Mouse (Mus musculus): ENCODE results near the gene Ghr. TPM values are rescaled to one million over a fixed set of nuclear protein-coding genes. Genes with fewer than 3 reads are reported as not detected.

Ghr gene
- polyA plus RNA-seq, 1 experiment from 2014 or later, result 18.1 TPM

GRCm38 (mm10) chr15:3429417-3429816, 153.9 kb downstream of the Ghr start:
- no peak overlapping the region for H3K27ac ChIP-seq
- H3K27me3 ChIP-seq (ENCODE audit: low read depth, poor library complexity, severe bottlenecking), result no peaks in the 10 kb centered on the region
- H3K9me3 ChIP-seq (replicated peaks), result no peaks in the 10 kb centered on the region

GRCm38 (mm10) chr15:3429001-3429400, 154.3 kb downstream of the Ghr start:
- no peak for DNase-seq (ENCODE audit: low spot score)
- no peaks in the 10 kb centered on the region for H3K27me3 ChIP-seq (ENCODE audit: low read depth, poor library complexity, severe bottlenecking)
- H3K36me3 ChIP-seq, result no peaks in the 10 kb centered on the region
- H3K4me1 ChIP-seq, result peaks cover 13% of the 10 kb centered on the region
- no peak overlapping the region for H3K4me3 ChIP-seq
- WGBS, result 86% methylated on average over 5 of the region's 5 CpGs
- H3K27ac ChIP-seq, result no peak overlapping the region
- no peaks in the 10 kb centered on the region for H3K9me3 ChIP-seq (replicated peaks)

More at GRCm38 (mm10) chr15:3429417-3429816, 153.9 kb downstream of the Ghr start:
- Histone ChIP-seq H3K4me3 (no peak overlapping the region), H3K36me3 (no peaks in the 10 kb centered on the region), H3K4me1 (peaks cover 13% of the 10 kb centered on the region)
- DNase-seq (ENCODE audit: low spot score), result no peak

- no peaks in the 10 kb centered on the region for H3K36me3 ChIP-seq
- H3K4me1 ChIP-seq, result peaks cover 13% of the 10 kb centered on the region
- no peak overlapping the region for H3K27ac ChIP-seq
- 52% methylated on average over 4 of the region's 4 CpGs for WGBS
- no peaks in the 10 kb centered on the region for H3K27me3 ChIP-seq (ENCODE audit: low read depth, poor library complexity, severe bottlenecking)
- H3K9me3 ChIP-seq (replicated peaks), result no peaks in the 10 kb centered on the region
- no peak for DNase-seq (ENCODE audit: low spot score)
- no peak overlapping the region for H3K4me3 ChIP-seq
These were observed 156.9 kb downstream of the Ghr start for GRCm38 (mm10) chr15:3426401-3426800.

- Histone ChIP-seq H3K36me3 (no peaks in the 10 kb centered on the region), H3K27me3 (ENCODE audit: low read depth, poor library complexity, severe bottlenecking) (no peaks in the 10 kb centered on the region), H3K4me1 (peaks cover 13% of the 10 kb centered on the region), H3K4me3 (no peak overlapping the region), H3K27ac (no peak overlapping the region), H3K9me3 (replicated peaks) (no peaks in the 10 kb centered on the region)
- DNase-seq (ENCODE audit: low spot score), result no peak
- WGBS, result 82% methylated on average over 4 of the region's 4 CpGs
These were observed 160.1 kb downstream of the Ghr start for GRCm38 (mm10) chr15:3423177-3423576.

- no peak for DNase-seq (ENCODE audit: low spot score)
- WGBS, result 90% methylated on average over 3 of the region's 3 CpGs
- Histone ChIP-seq H3K4me3 (no peak overlapping the region), H3K36me3 (no peaks in the 10 kb centered on the region), H3K27me3 (ENCODE audit: low read depth, poor library complexity, severe bottlenecking) (no peaks in the 10 kb centered on the region), H3K9me3 (replicated peaks) (no peaks in the 10 kb centered on the region), H3K27ac (no peak overlapping the region), H3K4me1 (no peaks in the 10 kb centered on the region)
These were observed 165.6 kb downstream of the Ghr start for GRCm38 (mm10) chr15:3417699-3418098.

- Histone ChIP-seq H3K27me3 (ENCODE audit: low read depth, poor library complexity, severe bottlenecking) (no peaks in the 10 kb centered on the region), H3K4me1 (no peaks in the 10 kb centered on the region), H3K27ac (no peak overlapping the region), H3K4me3 (no peak overlapping the region), H3K36me3 (no peaks in the 10 kb centered on the region), H3K9me3 (replicated peaks) (no peaks in the 10 kb centered on the region)
- 91% methylated on average over 3 of the region's 3 CpGs for WGBS
- DNase-seq (ENCODE audit: low spot score), result no peak
These were observed 170.2 kb downstream of the Ghr start for GRCm38 (mm10) chr15:3413103-3413502.

- 89% methylated on average over 4 of the region's 4 CpGs for WGBS
- no peak overlapping the region for H3K27ac ChIP-seq
- H3K27me3 ChIP-seq (ENCODE audit: low read depth, poor library complexity, severe bottlenecking), result no peaks in the 10 kb centered on the region
- H3K36me3 ChIP-seq, result no peaks in the 10 kb centered on the region
- no peaks in the 10 kb centered on the region for H3K4me1 ChIP-seq
- no peak for DNase-seq (ENCODE audit: low spot score)
- no peaks in the 10 kb centered on the region for H3K9me3 ChIP-seq (replicated peaks)
- H3K4me3 ChIP-seq, result no peak overlapping the region
These were observed 174.8 kb downstream of the Ghr start for GRCm38 (mm10) chr15:3408478-3408877.

- H3K9me3 ChIP-seq (replicated peaks), result no peaks in the 10 kb centered on the region
- no peaks in the 10 kb centered on the region for H3K27me3 ChIP-seq (ENCODE audit: low read depth, poor library complexity, severe bottlenecking)
- H3K27ac ChIP-seq, result no peak overlapping the region
- H3K4me1 ChIP-seq, result peaks cover 28% of the 10 kb centered on the region
- no peaks in the 10 kb centered on the region for H3K36me3 ChIP-seq
- DNase-seq (ENCODE audit: low spot score), result no peak
- no peak overlapping the region for H3K4me3 ChIP-seq
These were observed 184.1 kb downstream of the Ghr start for GRCm38 (mm10) chr15:3399196-3399595.

- no peaks in the 10 kb centered on the region for H3K36me3 ChIP-seq
- H3K27me3 ChIP-seq (ENCODE audit: low read depth, poor library complexity, severe bottlenecking), result no peaks in the 10 kb centered on the region
- no peak for DNase-seq (ENCODE audit: low spot score)
- no peaks in the 10 kb centered on the region for H3K9me3 ChIP-seq (replicated peaks)
- H3K27ac ChIP-seq, result no peak overlapping the region
- no peak overlapping the region for H3K4me3 ChIP-seq
- WGBS, result 89% methylated on average over 3 of the region's 3 CpGs
- H3K4me1 ChIP-seq, result peaks cover 28% of the 10 kb centered on the region
These were observed 185.8 kb downstream of the Ghr start for GRCm38 (mm10) chr15:3397369-3398100.

GRCm38 (mm10) chr15:3396149-3396548, 187.1 kb downstream of the Ghr start:
- WGBS, result 90% methylated on average over 2 of the region's 2 CpGs
- H3K4me1 ChIP-seq, result peaks cover 23% of the 10 kb centered on the region
- no peak overlapping the region for H3K27ac ChIP-seq
- no peaks in the 10 kb centered on the region for H3K27me3 ChIP-seq (ENCODE audit: low read depth, poor library complexity, severe bottlenecking)
- DNase-seq (ENCODE audit: low spot score), result no peak
- H3K4me3 ChIP-seq, result no peak overlapping the region
- H3K9me3 ChIP-seq (replicated peaks), result no peaks in the 10 kb centered on the region
- H3K36me3 ChIP-seq, result no peaks in the 10 kb centered on the region

GRCm38 (mm10) chr15:3395700-3396099, 187.6 kb downstream of the Ghr start:
- WGBS, result 77% methylated on average over 3 of the region's 3 CpGs
- Histone ChIP-seq H3K9me3 (replicated peaks) (no peaks in the 10 kb centered on the region), H3K36me3 (no peaks in the 10 kb centered on the region), H3K27me3 (ENCODE audit: low read depth, poor library complexity, severe bottlenecking) (no peaks in the 10 kb centered on the region), H3K4me1 (peaks cover 18% of the 10 kb centered on the region), H3K27ac (no peak overlapping the region), H3K4me3 (no peak overlapping the region)
- no peak for DNase-seq (ENCODE audit: low spot score)

GRCm38 (mm10) chr15:3390722-3391121, 192.6 kb downstream of the Ghr start:
- no peak for DNase-seq (ENCODE audit: low spot score)
- no peaks in the 10 kb centered on the region for H3K27me3 ChIP-seq (ENCODE audit: low read depth, poor library complexity, severe bottlenecking)
- peaks cover 3% of the 10 kb centered on the region; the same call in 1 of the 2 replicates for H3K4me1 ChIP-seq
- no peaks in the 10 kb centered on the region for H3K9me3 ChIP-seq (replicated peaks)
- H3K36me3 ChIP-seq, result no peaks in the 10 kb centered on the region
- H3K27ac ChIP-seq, result no peak overlapping the region
- no peak overlapping the region for H3K4me3 ChIP-seq

GRCm38 (mm10) chr15:3389011-3389410, 194.3 kb downstream of the Ghr start:
- Histone ChIP-seq H3K4me3 (no peak overlapping the region), H3K4me1 (peaks cover 3% of the 10 kb centered on the region; the same call in 1 of the 2 replicates), H3K27ac (no peak overlapping the region; the same call in 1 of the 2 replicates), H3K36me3 (no peaks in the 10 kb centered on the region), H3K27me3 (ENCODE audit: low read depth, poor library complexity, severe bottlenecking) (no peaks in the 10 kb centered on the region), H3K9me3 (replicated peaks) (no peaks in the 10 kb centered on the region)
- no peak for DNase-seq (ENCODE audit: low spot score)

GRCm38 (mm10) chr15:3388485-3388884, 194.8 kb downstream of the Ghr start:
- WGBS, result 67% methylated on average over 2 of the region's 2 CpGs
- H3K4me3 ChIP-seq, result no peak overlapping the region

More at GRCm38 (mm10) chr15:3388485-3388884, 194.8 kb downstream of the Ghr start:
- Histone ChIP-seq H3K4me1 (peaks cover 3% of the 10 kb centered on the region; the same call in 1 of the 2 replicates), H3K27ac (no peak overlapping the region), H3K27me3 (ENCODE audit: low read depth, poor library complexity, severe bottlenecking) (no peaks in the 10 kb centered on the region), H3K36me3 (no peaks in the 10 kb centered on the region), H3K9me3 (replicated peaks) (no peaks in the 10 kb centered on the region)
- DNase-seq (ENCODE audit: low spot score), result no peak
